Mouse (Mus musculus) ES-Bruce4 (cell line): ENCODE results near the gene Galt.

Experiments used
- CTCF ChIP-seq: IDR thresholded peaks from one replicate; pipeline ENCODE4 v1.8.1; 2011; ENCODE audit warnings: low read depth, low read length
- POLR2A ChIP-seq: IDR thresholded peaks from one replicate; pipeline ENCODE4 v1.8.1; 2011; ENCODE audit warnings: low read length; ENCODE audit not compliant: insufficient read depth

GRCm38 (mm10) chr4:41758701-41759100 is 3.7 kb downstream of the Galt start:
- TF ChIP-seq POLR2A (no peak), CTCF (no peak)
